In the genomic region with DNA sequence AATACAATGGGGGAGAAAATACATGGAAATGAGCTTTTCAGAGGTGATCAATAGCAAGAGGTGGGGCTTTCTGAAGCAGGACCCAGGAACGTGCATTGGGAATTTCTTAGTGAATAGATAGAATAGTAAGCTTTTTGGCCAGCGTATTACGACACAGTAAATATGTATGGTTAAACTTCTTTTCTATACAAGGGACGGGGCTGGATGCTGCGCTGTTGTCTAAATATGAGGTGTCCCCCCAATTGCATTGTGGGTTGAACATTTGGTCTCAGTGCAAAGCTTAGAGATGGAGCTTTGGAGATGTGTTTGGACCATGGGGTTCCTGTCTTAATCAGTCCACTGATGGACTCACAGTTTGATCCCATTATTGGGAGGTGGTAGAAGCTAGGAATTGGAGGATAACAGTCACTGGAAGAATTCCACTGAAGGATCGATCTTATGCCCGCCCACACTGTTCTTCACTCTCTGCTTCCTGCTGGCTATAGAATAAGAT, we compare ENCODE assay signal across 16 mouse cellular contexts.
DNase-seq lines count a peak whose midpoint lies in the region; ATAC-seq lines count a peak whose summit lies in the region.
"Had no signal": no experiment of that assay in that cellular context is flagged by ENCODE, and none has a peak within 500 bp of the region (broad histone marks: within the 10 kb centered on the region; RNA-seq: fewer than 3 reads in every experiment).

No protein-coding gene starts in this region.

- no peaks in the 10 kb centered on the region for H3K9me3 ChIP-seq in hindbrain, embryonic 11.5 days (ENCODE audit: control insufficient read depth, low read length)
- no peaks in the 10 kb centered on the region for H3K9me3 ChIP-seq in hindbrain, embryonic 10.5 days
- H3K9me3 ChIP-seq in forebrain, embryonic 13.5 days (replicated peaks), result no peaks in the 10 kb centered on the region
- H3K9me3 ChIP-seq in hindbrain, embryonic 14.5 days (ENCODE audit: control insufficient read depth, low read length), result no peaks in the 10 kb centered on the region
- H3K9me3 ChIP-seq in midbrain, embryonic 15.5 days, result no peaks in the 10 kb centered on the region
- H3K9me3 ChIP-seq: embryonic facial prominence, embryonic 13.5 days; limb, embryonic 15.5 days had no signal

- no peaks in the 10 kb centered on the region for H3K27me3 ChIP-seq in hindbrain, embryonic 11.5 days (ENCODE audit: control insufficient read depth, insufficient read depth, low read length)
- no peaks in the 10 kb centered on the region for H3K27me3 ChIP-seq in hindbrain, embryonic 10.5 days (ENCODE audit: insufficient read depth, poor library complexity, severe bottlenecking)
- H3K27me3 ChIP-seq in forebrain, embryonic 13.5 days, result no peaks in the 10 kb centered on the region
- H3K27me3 ChIP-seq in hindbrain, embryonic 14.5 days (ENCODE audit: control insufficient read depth, insufficient read depth, low read length), result no peaks in the 10 kb centered on the region
- no peaks in the 10 kb centered on the region for H3K27me3 ChIP-seq in midbrain, embryonic 15.5 days (replicated peaks)
- H3K27me3 ChIP-seq: embryonic facial prominence, embryonic 13.5 days; heart, embryonic 12.5 days; limb, embryonic 15.5 days; Patski had no signal

- DNase-seq in hindbrain, embryonic 11.5 days (ENCODE audit: low spot score), result no peak
- no peak for DNase-seq in hindbrain, embryonic 10.5 days (ENCODE audit: low spot score)
- DNase-seq in hindbrain, embryonic 14.5 days (ENCODE audit: low spot score), result peak; percentile 49
- no peak for DNase-seq in liver
- DNase-seq in natural killer cell, adult 2 months (ENCODE audit: low spot score in 2 of 2), result no peak
- DNase-seq in adrenal gland, adult 2 months, result no peak
- DNase-seq: B cell, adult 2 months; heart, postnatal 4 days; lung, adult 18-20 months; lung, postnatal 4 days had no signal

- no peaks in the 10 kb centered on the region for H3K36me3 ChIP-seq in hindbrain, embryonic 11.5 days (ENCODE audit: control insufficient read depth, insufficient read depth, low read length)
- no peaks in the 10 kb centered on the region for H3K36me3 ChIP-seq in hindbrain, embryonic 10.5 days
- no peaks in the 10 kb centered on the region for H3K36me3 ChIP-seq in forebrain, embryonic 13.5 days (ENCODE audit: poor library complexity, severe bottlenecking)
- no peaks in the 10 kb centered on the region for H3K36me3 ChIP-seq in hindbrain, embryonic 14.5 days (replicated peaks; ENCODE audit: control insufficient read depth, insufficient read depth)
- no peaks in the 10 kb centered on the region for H3K36me3 ChIP-seq in midbrain, embryonic 15.5 days (replicated peaks)
- H3K36me3 ChIP-seq: embryonic facial prominence, embryonic 13.5 days; heart, embryonic 12.5 days; limb, embryonic 15.5 days had no signal

- H3K4me3 ChIP-seq in hindbrain, embryonic 11.5 days (ENCODE audit: low read depth, low read length), result no peak overlapping the region
- no peak overlapping the region for H3K4me3 ChIP-seq in hindbrain, embryonic 10.5 days
- no peak overlapping the region for H3K4me3 ChIP-seq in forebrain, embryonic 13.5 days
- no peak overlapping the region for H3K4me3 ChIP-seq in hindbrain, embryonic 14.5 days (replicated peaks; ENCODE audit: low read length)
- no peak overlapping the region for H3K4me3 ChIP-seq in midbrain, embryonic 15.5 days
- H3K4me3 ChIP-seq: embryonic facial prominence, embryonic 13.5 days; heart, embryonic 12.5 days; limb, embryonic 15.5 days had no signal

- H3K27ac ChIP-seq in hindbrain, embryonic 11.5 days (ENCODE audit: low read depth, low read length), result no peak overlapping the region
- H3K27ac ChIP-seq in hindbrain, embryonic 10.5 days, result no peak overlapping the region; the same call in 1 of the 2 replicates
- H3K27ac ChIP-seq in forebrain, embryonic 13.5 days, result peak overlapping the region; percentile 92
- H3K27ac ChIP-seq in hindbrain, embryonic 14.5 days, result peak overlapping the region; percentile 86
- peak overlapping the region; percentile 73 for H3K27ac ChIP-seq in midbrain, embryonic 15.5 days
- H3K27ac ChIP-seq: embryonic facial prominence, embryonic 13.5 days; limb, embryonic 15.5 days had no signal

- H3K4me1 ChIP-seq in hindbrain, embryonic 11.5 days (replicated peaks; ENCODE audit: control insufficient read depth, insufficient read depth, low read length), result no peaks in the 10 kb centered on the region
- peaks cover 11% of the 10 kb centered on the region for H3K4me1 ChIP-seq in hindbrain, embryonic 10.5 days (replicated peaks)
- peaks cover 23% of the 10 kb centered on the region for H3K4me1 ChIP-seq in forebrain, embryonic 13.5 days
- 0 out of 2 replicates have a peak, but pooled peaks cover 16% of the 10 kb centered on the region for H3K4me1 ChIP-seq in hindbrain, embryonic 14.5 days (replicated peaks; ENCODE audit: control insufficient read depth, insufficient read depth, low read length)
- H3K4me1 ChIP-seq in midbrain, embryonic 15.5 days, result peaks cover 13% of the 10 kb centered on the region
- H3K4me1 ChIP-seq: embryonic facial prominence, embryonic 13.5 days had no signal

- ATAC-seq in hindbrain, embryonic 11.5 days (ENCODE audit: low FRiP score), result peak; percentile 34
- peak; percentile 67 for ATAC-seq in forebrain, embryonic 13.5 days
- peak; percentile 32 for ATAC-seq in hindbrain, embryonic 14.5 days (ENCODE audit: low FRiP score)
- peak; percentile 69 for ATAC-seq in midbrain, embryonic 15.5 days (replicated peaks)
- ATAC-seq: Patski had no signal

- no peak overlapping the region for H3K9ac ChIP-seq in hindbrain, embryonic 11.5 days (ENCODE audit: low read depth, low read length)
- no peak overlapping the region for H3K9ac ChIP-seq in forebrain, embryonic 13.5 days
- H3K9ac ChIP-seq in hindbrain, embryonic 14.5 days, result no peak overlapping the region
- no peak overlapping the region for H3K9ac ChIP-seq in midbrain, embryonic 15.5 days
- H3K9ac ChIP-seq: embryonic facial prominence, embryonic 13.5 days; heart, embryonic 12.5 days; limb, embryonic 15.5 days had no signal

- 76% methylated on average over 7 of the region's 7 CpGs for WGBS in hindbrain, embryonic 11.5 days
- 81% methylated on average over 7 of the region's 7 CpGs for WGBS in hindbrain, embryonic 10.5 days
- 36% methylated on average over 7 of the region's 7 CpGs for WGBS in forebrain, embryonic 13.5 days
- 54% methylated on average over 7 of the region's 7 CpGs for WGBS in hindbrain, embryonic 14.5 days
- WGBS in midbrain, embryonic 15.5 days, result 43% methylated on average over 7 of the region's 7 CpGs

- H3K4me2 ChIP-seq in hindbrain, embryonic 11.5 days (replicated peaks; ENCODE audit: low read depth, low read length), result no peak overlapping the region
- peak overlapping the region; percentile 31 for H3K4me2 ChIP-seq in forebrain, embryonic 13.5 days
- H3K4me2 ChIP-seq in hindbrain, embryonic 14.5 days (replicated peaks), result no peak overlapping the region
- peak overlapping the region; percentile 20; the same call in 1 of the 2 replicates for H3K4me2 ChIP-seq in midbrain, embryonic 15.5 days
- H3K4me2 ChIP-seq: embryonic facial prominence, embryonic 13.5 days; heart, embryonic 12.5 days; limb, embryonic 15.5 days had no signal

Comparison
In these comparisons a context has a peak if more than half of its experiments do, and no peak if none do; other contexts are left out.
1. H3K27ac ChIP-seq: peak in forebrain, embryonic 13.5 days (single experiment), hindbrain, embryonic 14.5 days (single experiment) and midbrain, embryonic 15.5 days (single experiment); none in hindbrain, embryonic 11.5 days (single experiment) and hindbrain, embryonic 10.5 days (single experiment).
2. H3K4me2 ChIP-seq: peak in forebrain, embryonic 13.5 days (single experiment) and midbrain, embryonic 15.5 days (single experiment); none in hindbrain, embryonic 11.5 days (single experiment) and hindbrain, embryonic 14.5 days (single experiment).
3. Peak in every context shown above with its lines, with median percentiles within 50 percentile points of each other: ATAC-seq.